Mouse (Mus musculus): ENCODE results near the gene Gm47283.
"Not testable (repeated sequence)": the region's sequence is repeated elsewhere in the genome, so short reads cannot be mapped to it uniquely, and the experiment has no call there.

DNA sequence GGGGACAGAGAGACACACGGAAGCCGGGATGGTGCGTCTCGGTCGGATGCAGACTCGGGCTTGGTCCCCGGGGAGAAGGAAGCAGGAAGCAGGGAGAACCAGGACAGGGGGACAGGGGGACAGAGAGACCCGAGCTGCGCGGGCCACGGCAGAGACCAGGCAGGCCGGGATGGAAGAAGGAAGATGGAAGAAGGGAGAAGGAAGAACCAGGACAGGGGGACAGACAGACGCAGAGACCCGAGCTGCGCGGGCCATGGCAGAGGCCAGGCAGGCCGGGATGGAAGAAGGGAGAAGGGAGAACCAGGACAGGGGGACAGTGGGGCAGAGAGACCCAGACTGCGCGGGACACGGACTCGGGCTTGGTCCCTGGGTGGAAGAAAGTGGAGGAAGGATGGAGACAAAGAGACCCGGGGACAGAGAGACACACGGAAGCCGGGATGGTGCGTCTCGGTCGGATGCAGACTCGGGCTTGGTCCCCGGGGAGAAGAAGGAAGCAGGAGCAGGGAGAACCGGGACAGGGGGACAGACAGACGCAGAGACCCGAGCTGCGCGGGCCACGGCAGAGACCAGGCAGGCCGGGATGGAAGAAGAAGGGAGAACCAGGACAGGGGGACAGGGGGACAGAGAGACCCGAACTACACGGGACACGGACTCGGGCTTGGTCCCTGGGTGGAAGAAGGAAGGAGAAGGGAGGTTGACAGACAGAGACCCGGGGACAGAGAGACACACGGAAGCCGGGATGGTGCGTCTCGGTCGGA is 41.3 kb upstream of the Gm47283 start:
- not testable (repeated sequence) for TF ChIP-seq CTCF (IDR thresholded peaks at IDR 0.05; ENCODE audit: low read depth, low read length); POLR2A (IDR thresholded peaks at IDR 0.05; ENCODE audit: insufficient read depth, low read length)

Measured in ES-Bruce4 (cell line).